Mouse (Mus musculus) bone marrow, adult 2 months (tissue): ENCODE results near the gene Eps15l1.

Experiments
- CTCF ChIP-seq: fragments of 200-500 bp; IDR thresholded peaks from 2 replicates; pipeline ENCODE4 v1.5.1; 2011; ENCODE audit warnings: low read length, control low read depth; ENCODE audit not compliant: control insufficient read depth, insufficient read depth
- POLR2A ChIP-seq: fragments of 200-500 bp; IDR thresholded peaks from 2 replicates; pipeline ENCODE4 v1.6.1; 2011; ENCODE audit warnings: low read depth, mild to moderate bottlenecking, control low read depth, low read length, borderline replicate concordance; ENCODE audit not compliant: control insufficient read depth

DNA sequence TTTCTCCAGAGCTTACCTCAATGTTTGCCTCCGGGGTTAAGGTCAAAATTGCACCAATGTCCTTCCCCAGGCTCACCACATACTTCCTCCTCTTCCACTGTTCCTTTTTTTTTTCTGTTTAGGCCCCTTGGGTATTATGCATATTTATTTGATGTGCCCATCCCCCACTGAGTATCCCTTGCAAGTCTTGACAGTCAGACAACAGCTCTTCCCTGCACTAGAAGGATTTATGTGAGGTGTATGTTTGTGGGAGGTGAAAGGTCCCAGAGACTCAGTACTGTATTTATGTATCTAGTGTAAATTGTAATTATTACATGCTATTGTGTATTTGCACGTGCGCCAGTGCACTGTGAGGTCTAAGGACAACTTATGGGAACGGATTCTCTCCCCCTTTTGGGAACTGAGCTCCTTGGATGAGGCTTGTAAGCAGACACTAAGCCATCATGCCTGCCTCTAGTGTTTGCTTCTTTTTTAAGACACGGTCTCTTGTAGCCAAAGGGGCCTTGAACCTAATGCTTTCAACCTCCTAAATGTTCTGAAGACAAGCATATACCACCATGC, 103.4 kb downstream of the Eps15l1 start:
- TF ChIP-seq CTCF, result no peak
- no peak for TF ChIP-seq POLR2A
